Mouse (Mus musculus) myocyte (in vitro differentiated cells): ENCODE data around the gene Cracr2b.
A peak's percentile ranks its signal among the peaks of the same experiment; 100 is the strongest.

ENCODE experiments used
- E2F4 ChIP-seq: IDR thresholded peaks from one replicate; pipeline ENCODE4 v1.6.1; 2011; ENCODE audit warnings: mild to moderate bottlenecking, control low read depth, moderate library complexity; ENCODE audit not compliant: insufficient read depth
- MAX ChIP-seq: IDR thresholded peaks from one replicate; pipeline ENCODE4 v1.6.1; 2011; ENCODE audit warnings: low read depth, mild to moderate bottlenecking, control low read depth
- MYOD1 ChIP-seq, 3 experiments: IDR thresholded peaks; one replicate each; pipeline ENCODE4 v1.6.1; 2011; ENCODE audit warnings: control low read depth in 2 of 3, low read depth in 2 of 3, mild to moderate bottlenecking in 2 of 3, moderate library complexity in 1 of 3; ENCODE audit not compliant: insufficient read length in 2 of 3, control insufficient read depth in 1 of 3
- MYOG ChIP-seq, 3 experiments: IDR thresholded peaks; one replicate each; pipeline ENCODE4 v1.6.1; 2011; ENCODE audit warnings: control low read depth in 2 of 3, low read depth in 2 of 3, mild to moderate bottlenecking in 2 of 3; ENCODE audit not compliant: insufficient read length in 2 of 3, control insufficient read depth in 1 of 3, insufficient read depth in 1 of 3
- POLR2A ChIP-seq: IDR thresholded peaks from one replicate; pipeline ENCODE4 v1.6.1; 2011; ENCODE audit warnings: low read depth, mild to moderate bottlenecking, control low read depth, moderate library complexity; ENCODE audit not compliant: insufficient read length
- POLR2AphosphoS2 ChIP-seq: IDR thresholded peaks from one replicate; pipeline ENCODE4 v1.6.1; 2011; ENCODE audit warnings: low read depth, control low read depth; ENCODE audit not compliant: insufficient read length
- SRF ChIP-seq: IDR thresholded peaks from one replicate; pipeline ENCODE4 v1.6.1; 2011; ENCODE audit warnings: low read depth; ENCODE audit not compliant: control insufficient read depth, insufficient read length
- TCF12 ChIP-seq: IDR thresholded peaks from one replicate; pipeline ENCODE4 v1.6.1; 2011; ENCODE audit warnings: mild to moderate bottlenecking, control low read depth; ENCODE audit not compliant: poor library complexity, insufficient read depth, severe bottlenecking
- USF1 ChIP-seq: IDR thresholded peaks from one replicate; pipeline ENCODE4 v1.6.1; 2011; ENCODE audit warnings: low read depth, mild to moderate bottlenecking, control low read depth, moderate library complexity

DNA sequence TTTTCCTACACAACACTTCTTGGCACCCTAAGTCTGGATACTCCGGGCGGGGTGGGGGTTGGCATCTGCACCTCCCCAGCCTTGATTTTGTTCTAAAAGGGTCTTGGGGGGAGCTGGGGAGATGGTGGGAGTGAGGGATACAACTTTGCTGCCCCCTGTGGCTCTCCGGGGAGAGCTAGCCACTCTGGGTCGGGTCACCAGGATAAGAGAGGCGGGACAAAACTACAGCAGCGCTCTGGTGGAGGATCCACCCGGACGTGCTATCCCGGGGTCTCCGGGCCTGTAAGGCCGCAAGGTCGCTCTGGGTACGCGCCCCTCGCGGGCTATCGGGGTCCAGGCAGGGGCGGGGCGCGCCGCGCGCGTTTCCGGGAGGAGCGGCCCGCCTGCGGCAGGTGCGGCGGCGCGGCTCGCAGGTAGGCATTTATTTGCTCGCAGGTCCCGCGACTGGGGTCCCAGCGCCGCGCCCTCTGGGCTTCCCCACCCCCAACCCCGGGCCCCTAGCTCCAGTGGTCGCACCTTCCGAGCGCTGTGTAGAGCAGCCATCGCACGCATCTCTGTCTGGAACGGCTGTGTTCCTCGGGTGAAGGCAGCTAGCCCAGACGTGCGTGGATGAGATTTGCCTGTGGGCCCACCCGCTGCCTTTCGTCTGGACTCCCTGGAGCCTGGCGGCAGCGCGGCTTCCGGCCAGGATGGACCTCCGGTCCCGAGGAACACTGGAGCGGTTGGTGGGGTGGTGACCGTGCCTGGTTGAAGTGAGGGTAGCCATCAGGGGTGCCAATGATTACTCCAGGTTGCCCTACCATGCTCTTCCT is 833 bp downstream of the Cracr2b start:
- no peak for TF ChIP-seq POLR2A
- no peak for TF ChIP-seq TCF12
- TF ChIP-seq USF1: no peak
- TF ChIP-seq E2F4: no peak
- TF ChIP-seq MAX: no peak
- no peak for TF ChIP-seq SRF
- TF ChIP-seq MYOD1 (IDR thresholded peaks at IDR 0.05; ENCODE audit: control insufficient read depth in 1 of 3, insufficient read length in 2 of 3, low read depth in 2 of 3): no peak
- no peak for TF ChIP-seq MYOG (IDR thresholded peaks at IDR 0.05; ENCODE audit: control insufficient read depth in 1 of 3, insufficient read depth in 1 of 3, insufficient read length in 2 of 3, low read depth in 2 of 3)
- peak; percentile 24 for TF ChIP-seq POLR2AphosphoS2
